Mouse (Mus musculus) hindbrain, embryonic 15.5 days (tissue): ENCODE results near the gene Vmn1r63. TPM values are rescaled to one million over a fixed set of nuclear protein-coding genes. Genes with fewer than 3 reads are reported as not detected.
"Not testable (repeated sequence)": the region's sequence is repeated elsewhere in the genome, so short reads cannot be mapped to it uniquely, and the experiment has no call there.

ENCODE experiments used
- ATAC-seq: fragments of 200-750 bp; cut with Nextera tagmentation; 2 replicates; pipeline ENCODE4 v1.8.0; 2017; ENCODE audit warnings: low read depth, moderate number of reproducible peaks, moderate TSS enrichment; ENCODE audit not compliant: low FRiP score
- H3K27ac ChIP-seq: fragments of 300-500 bp; sonication (generic); replicated peaks from 2 replicates; pipeline ENCODE4 v1.5.1; 2015; ENCODE audit warnings: mild to moderate bottlenecking, inconsistent platforms
- H3K27me3 ChIP-seq: fragments of 300-500 bp; sonication (generic); 2 replicates; pipeline ENCODE4 v1.6.1; 2015; ENCODE audit warnings: control low read depth, inconsistent platforms
- H3K36me3 ChIP-seq: fragments of 300-500 bp; sonication (generic); 2 replicates; pipeline ENCODE4 v1.6.1; 2015; ENCODE audit warnings: control low read depth, inconsistent platforms
- H3K4me1 ChIP-seq: fragments of 300-500 bp; sonication (generic); replicated peaks from 2 replicates; pipeline ENCODE4 v1.6.1; 2015; ENCODE audit warnings: control low read depth, inconsistent platforms
- H3K4me2 ChIP-seq: fragments of 300-500 bp; sonication (generic); 2 replicates; pipeline ENCODE4 v1.6.1; 2015; ENCODE audit warnings: moderate library complexity, mild to moderate bottlenecking, inconsistent platforms
- H3K4me3 ChIP-seq: fragments of 300-500 bp; sonication (generic); 2 replicates; pipeline ENCODE4 v1.5.1; 2015; ENCODE audit warnings: mild to moderate bottlenecking, inconsistent platforms
- H3K9ac ChIP-seq: fragments of 300-500 bp; sonication (generic); 2 replicates; pipeline ENCODE4 v1.6.1; 2015; ENCODE audit warnings: inconsistent platforms
- H3K9me3 ChIP-seq: fragments of 300-500 bp; sonication (generic); 2 replicates; pipeline ENCODE4 v1.6.1; 2016; ENCODE audit warnings: control low read depth, inconsistent platforms
- WGBS: fragments of 180-500 bp; shearing (Covaris S2); methylation state at CpG from one replicate; pipeline ENCODE4 v1.1.7; 2015; 5-methylcytosine and 5-hydroxymethylcytosine counted together
- polyA plus RNA-seq: library from polyadenylated mRNA; unstranded; fragments of >200 nt; fragmentation: Nextera tagmentation; extraction: Ambion mirVana; gene quantifications from 2 replicates; pipeline ENCODE4 v1.2.1, GENCODE M21; 2015

Gene Vmn1r63
- polyA plus RNA-seq = not detected in 2 replicates

- not testable (repeated sequence) for H3K27me3 ChIP-seq, H3K4me3 ChIP-seq, H3K9ac ChIP-seq, H3K4me2 ChIP-seq, ATAC-seq, H3K4me1 ChIP-seq, H3K27ac ChIP-seq, H3K9me3 ChIP-seq, H3K36me3 ChIP-seq
- no CpG with 5 or more reads among the region's 2 CpGs for whole genome bisulfite sequencing
These were observed at the start of gene Vmn1r63 for GRCm38 (mm10) chr7:5805345-5805744. TSS of gene Vmn1r63 (minus strand) at chr7:5805445.

Other genes starting within 250 kb of the Vmn1r63 start
- not detected in 2 replicates for gene Vmn1r61, start 192.2 kb downstream of the Vmn1r63 start, polyA plus RNA-seq
- gene Vmn1r62, start 131.8 kb downstream of the Vmn1r63 start, polyA plus RNA-seq = not detected in 2 replicates
- not detected in 2 replicates for gene Vmn1r64, start 79.1 kb upstream of the Vmn1r63 start, polyA plus RNA-seq
- not detected in 2 replicates for gene Vmn1r65, start 205.6 kb upstream of the Vmn1r63 start, polyA plus RNA-seq
- not detected in 2 replicates for gene Nlrp4c, start 239.7 kb upstream of the Vmn1r63 start, polyA plus RNA-seq